Mouse (Mus musculus): ENCODE results near the gene Ppid. TPM values are rescaled to one million over a fixed set of nuclear protein-coding genes. Genes with fewer than 3 reads are reported as not detected.

The Ppid gene
- polyA plus RNA-seq (2017; shearing (Covaris generic)): 100 to 1,000 TPM; 127 to 128 TPM

DNA sequence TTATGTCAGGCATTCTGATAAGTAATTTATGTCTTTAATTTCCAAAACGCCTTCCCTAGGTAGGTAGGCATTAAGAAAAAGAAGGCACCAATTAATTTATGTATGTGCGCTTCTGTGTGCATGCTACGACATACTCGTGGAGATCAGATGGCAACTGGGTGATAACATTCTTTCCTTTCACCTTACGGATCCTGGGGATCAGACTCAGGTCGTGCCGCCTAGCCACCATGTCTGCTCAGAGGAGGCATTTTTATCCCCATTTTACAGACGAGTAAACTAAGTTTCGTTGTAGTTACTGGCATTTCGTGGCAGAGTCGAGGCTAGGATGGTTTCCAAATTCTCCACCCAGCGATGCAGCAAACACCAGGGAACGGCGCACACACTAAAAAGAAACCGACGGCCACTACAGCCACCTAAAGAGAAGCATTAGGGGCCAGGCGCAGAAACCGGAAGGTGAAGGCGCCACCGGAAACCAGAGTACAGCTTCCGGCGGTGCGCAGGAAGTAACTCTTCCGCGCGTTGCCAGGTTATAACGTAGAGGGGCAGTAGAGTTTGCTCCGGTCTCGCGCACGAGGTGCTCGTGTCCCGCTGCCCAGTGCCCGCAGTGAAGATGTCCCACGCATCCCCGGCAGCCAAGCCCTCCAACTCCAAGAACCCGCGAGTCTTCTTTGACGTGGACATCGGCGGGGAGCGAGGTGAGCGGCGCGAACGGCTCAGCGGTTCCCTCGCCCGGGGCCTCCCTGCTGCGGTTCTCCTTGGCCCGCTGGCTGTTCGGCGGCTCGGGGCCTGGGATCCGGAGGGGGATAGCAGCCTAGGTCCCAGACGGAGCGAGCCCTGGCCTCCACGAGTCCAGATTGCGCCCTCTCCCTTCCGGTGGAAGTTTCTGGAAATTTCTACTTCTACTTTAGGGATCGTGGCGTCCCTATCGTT is at the start of gene Ppid:
Gene Ppid, plus strand, starts transcription at position 480 of the 930 bp plus-strand sequence.
- peak; percentile 91 for ATAC-seq

DNA sequence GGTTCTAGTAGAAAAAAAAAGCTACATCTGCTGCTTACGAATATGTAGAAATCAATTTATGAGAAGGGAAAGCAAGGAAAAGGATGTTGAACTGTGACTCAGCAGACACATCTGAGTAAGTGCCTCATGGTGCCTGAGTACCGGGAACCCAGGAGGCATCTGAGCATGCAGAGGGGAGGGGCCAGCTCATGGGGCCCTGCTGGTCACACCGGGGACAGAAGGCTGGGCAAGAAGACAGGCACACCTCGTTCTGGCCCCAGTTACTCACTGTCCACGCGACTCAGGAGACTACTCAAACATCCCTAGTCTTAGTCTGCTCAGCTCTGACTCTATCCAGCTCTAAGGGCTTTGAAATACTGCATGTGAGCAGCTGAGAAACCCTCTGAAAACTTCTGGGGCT is 48.6 kb upstream of the Ppid start:
- no peak for ATAC-seq

DNA sequence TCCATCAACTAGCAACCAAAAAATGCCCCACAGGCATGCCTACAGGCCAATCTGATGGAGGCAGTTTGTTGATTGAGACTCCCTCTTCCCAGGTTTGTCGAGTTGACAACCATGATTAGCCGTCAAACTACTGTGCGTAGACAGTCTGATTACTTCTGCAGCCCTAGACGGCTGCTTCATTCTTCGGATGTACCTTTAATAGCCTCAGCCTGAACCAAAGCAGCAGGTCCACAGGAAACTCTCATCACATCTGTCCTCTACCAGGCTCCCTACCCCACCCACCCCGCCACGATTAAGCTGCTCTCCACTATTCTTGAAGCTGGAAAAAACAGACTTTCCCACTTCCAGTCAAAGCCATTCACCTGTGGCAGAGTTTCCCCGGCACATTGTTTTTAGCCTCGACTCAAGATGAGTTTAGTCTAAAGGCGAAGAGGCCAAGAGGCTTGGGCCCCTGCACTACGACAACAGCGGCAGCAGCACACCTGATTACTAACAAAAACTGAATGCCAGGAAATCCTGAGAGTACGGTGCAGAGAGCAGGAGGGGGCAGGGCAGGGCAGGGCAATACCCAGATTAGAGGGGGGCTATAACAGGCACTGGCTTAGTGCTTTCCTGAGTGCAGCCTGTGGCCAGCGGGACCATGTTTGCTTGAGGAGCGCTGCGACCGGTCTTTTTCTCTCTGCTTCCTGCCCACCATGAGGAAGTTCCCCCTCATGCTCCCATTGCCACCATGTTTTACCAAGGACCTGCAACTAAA is 42.3 kb upstream of the Ppid start:
- ATAC-seq: no peak

- ATAC-seq: no peak
These were observed 41.3 kb upstream of the Ppid start for GRCm38 (mm10) chr3:79549751-79550393.

DNA sequence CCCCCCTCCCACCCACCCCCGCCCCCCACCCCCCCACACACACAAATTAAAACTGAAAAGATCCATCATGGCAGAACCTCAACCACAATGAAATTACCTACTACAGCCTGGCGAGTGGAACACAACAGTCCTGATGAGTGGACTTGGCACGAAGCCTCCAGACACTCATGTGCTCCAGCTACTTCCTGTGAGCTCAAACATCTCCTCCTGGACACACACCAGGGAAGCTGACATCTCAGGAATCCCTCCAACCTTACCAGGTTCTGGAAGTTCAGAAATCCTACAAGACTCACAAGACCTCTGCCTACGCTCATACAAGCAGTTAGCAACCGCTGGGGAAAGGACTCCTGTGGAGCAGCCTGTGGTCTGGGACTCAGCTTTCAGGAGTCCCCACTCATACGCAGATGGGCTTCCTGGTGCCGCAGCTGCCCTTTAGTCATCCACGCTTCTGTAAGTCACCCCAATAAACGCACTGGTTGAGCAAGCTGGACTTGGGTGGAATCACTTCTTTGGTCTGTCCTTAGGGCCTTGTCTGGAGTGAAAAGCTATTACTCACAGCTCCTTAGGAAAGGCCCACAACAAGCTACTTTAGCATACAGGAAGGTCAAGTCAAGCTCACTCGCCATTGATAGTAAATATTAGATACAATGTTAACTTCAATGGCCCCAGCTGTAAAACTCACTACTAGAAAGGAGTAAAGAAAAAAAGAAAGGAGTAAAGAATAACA is 39.2 kb upstream of the Ppid start:
- no peak for ATAC-seq

- no peak for ATAC-seq
These were observed 37.4 kb upstream of the Ppid start for GRCm38 (mm10) chr3:79553779-79554178.

GRCm38 (mm10) chr3:79555061-79555460 is 36.1 kb upstream of the Ppid start:
- no peak for ATAC-seq

DNA sequence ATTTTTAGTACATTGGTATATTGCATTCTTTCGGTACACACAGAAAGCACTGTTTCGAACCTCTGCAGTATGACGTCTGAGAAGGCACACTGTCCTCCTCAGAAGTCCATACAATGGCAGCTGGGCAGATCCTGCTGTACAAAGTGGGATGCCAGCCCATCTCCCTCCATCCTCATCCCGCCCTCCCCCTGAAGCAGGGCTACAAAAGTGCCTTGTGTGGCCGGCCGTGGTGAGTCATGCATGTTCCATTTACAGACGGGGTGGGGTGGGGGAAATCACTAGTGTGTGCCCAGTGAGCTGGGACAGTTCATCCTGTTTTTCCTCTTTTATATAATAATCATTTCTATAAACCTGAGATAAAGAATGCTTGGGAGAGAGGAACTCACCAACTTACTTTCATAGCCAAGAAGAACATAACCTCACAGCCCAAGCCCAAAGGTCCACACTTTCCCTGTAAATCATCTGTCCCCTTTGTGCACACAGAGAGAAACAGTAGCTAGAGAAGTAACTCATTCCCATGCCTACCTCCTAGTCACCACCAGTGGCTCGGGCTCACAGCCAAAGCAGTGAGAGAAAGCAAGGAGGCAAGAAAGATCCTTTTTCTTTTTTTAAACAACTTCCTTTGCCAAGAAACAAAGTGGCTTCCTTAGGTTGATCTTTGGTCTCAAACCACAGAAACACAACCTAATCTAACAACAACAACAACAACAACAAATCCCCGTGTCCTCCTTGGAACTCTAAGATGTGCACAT is 31.9 kb upstream of the Ppid start:
- no peak for ATAC-seq

- no peak for ATAC-seq
These were observed 31.4 kb upstream of the Ppid start for GRCm38 (mm10) chr3:79559773-79560045.

DNA sequence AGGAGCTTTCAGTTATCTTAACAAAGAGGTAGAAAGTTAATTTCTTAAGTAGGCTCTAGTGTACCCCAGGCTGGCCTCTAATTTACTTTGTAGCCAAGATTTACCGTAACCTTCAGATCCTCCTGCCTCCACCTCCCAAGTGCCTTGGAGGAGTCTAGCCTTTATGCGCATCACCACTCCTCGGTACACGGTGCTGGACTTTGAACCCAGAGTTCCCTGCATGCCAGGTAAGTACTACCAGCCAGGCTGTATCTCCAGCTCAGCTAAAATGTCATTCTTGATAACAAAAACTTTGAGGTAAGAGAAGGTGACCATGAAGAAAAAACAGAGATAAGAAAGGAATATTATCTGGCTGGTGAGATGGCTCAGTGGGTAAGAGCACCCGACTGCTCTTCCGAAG is 30.6 kb upstream of the Ppid start:
- no peak for ATAC-seq

DNA sequence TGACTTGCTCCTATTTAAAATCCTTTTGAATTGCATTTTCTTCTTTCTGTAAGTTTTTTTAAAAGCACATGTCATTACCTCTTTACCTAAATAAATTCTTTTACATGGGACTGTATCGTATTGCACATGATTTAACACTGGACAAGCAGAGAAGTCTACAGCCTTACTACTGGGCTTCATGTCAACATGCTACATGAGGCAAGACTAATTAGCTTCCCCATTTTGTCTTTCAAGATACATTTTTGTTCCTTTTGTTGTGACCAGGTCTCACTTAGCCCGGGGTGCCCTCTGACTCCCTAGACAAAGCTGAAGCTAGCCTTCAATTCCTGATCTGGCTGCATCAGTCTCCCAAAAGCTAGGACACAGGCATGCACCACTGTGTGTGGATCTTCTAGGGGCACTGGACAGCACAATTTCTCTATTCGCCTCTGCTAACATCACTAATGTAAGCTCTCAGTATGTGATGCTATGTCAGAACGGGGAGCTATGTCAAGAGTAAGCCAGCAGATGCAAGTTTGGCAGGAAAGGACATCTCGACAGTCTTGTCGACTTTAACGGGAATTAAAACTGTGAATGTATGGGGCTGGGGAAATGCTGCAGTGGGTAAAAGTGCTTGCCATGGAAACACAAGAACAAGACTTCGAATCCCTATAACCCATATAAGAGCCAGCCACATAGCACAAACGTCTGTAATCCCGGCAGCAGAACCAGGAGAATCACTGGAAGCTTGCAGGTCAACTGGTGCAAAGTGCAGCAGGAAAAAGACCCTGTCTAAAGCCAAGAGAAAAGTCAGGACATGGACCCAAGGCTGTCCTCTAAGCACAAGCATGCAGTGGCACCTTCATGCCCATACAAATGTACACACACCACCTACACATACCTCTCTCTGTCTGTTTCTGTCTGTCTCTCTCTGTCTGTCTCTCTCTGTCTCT is 29.1 kb upstream of the Ppid start:
- ATAC-seq: no peak

- ATAC-seq: no peak
These were observed 27.6 kb upstream of the Ppid start for GRCm38 (mm10) chr3:79563511-79563910.

DNA sequence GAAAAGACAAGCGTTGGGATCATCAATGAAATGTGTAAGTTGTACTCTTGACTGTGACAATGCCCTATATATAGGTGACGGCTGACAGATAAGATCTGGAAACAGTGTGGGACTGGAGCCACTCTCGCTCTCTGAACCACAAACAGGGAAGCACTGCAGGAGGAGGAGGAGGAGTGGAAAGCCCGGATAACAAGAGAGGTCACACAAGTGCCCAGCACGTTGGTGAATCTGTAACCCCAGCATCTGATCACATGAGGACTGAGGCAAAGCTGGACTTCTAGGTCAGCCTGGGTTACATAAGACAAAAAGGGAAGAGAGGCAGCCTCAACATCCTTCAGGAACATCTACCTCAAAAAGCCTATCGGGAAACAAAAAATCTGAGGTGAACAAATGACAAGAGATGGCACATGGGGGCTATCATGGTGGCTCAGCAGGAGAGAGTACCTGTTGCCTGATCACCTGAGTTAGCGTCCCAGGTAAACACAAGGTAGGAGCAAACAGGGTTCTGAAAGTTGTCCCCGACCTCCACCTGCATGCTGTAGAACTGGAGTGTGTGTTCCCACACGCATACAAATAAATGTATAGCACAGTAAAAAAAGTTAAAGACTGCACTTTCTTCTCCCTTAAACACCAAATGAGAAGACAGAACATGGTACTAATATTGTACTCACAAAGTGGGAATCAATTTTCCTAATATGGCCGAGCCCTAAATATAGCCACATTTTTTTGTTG is 26.1 kb upstream of the Ppid start:
- ATAC-seq: no peak

DNA sequence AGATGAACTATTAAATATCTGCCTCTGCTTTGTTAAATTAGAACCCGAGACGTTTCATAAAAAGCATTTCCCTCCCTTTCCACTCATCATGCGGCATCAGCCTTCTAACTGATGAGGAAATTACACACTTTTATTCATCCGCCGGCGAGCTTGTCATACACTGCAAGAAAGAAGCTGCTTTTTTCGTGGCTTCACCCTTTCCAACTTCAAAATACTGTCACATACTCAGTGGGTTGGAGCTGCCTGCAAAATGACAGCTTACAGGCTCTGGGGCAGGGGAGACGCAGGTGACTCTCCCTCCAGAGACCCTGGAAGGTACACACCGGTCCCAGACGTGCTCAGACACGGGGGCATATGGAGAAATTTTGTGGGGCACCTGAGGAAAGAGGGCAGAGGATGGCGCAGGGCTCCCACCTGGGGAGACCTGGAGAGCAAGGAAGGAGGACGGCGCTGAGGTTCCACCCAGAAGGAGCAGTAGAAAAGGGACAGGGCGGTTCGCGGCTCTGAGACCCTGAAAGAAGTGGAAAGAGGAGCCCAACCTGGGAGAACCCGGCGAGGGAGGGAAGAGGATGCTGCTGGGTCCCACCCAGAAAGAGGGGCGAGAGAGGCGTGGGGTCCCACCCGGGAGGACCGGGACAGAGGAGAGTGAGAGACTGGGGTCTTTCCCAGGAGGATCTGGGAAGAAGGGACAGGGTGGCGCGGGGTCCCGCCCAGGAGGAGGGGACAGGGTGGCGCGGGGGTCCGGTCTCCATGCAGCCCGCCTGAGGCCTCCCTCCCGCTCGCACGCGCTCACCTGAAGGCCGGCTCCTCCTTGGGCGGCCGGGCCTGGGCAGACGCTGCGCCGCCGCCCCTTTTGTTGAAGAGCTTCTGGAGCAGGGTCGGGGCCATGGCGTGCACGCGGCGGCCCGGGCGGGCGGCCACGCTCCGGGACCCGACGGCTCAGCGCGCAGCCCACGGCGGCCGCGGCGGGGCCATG is 24.1 kb upstream of the Ppid start:
- ATAC-seq: peak; percentile 5

- peak; percentile 80 for ATAC-seq
These were observed 23.3 kb upstream of the Ppid start, which contains the start of gene Fnip2 for GRCm38 (mm10) chr3:79567703-79568362. Gene Fnip2, minus strand, starts transcription at chr3:79567796.

DNA sequence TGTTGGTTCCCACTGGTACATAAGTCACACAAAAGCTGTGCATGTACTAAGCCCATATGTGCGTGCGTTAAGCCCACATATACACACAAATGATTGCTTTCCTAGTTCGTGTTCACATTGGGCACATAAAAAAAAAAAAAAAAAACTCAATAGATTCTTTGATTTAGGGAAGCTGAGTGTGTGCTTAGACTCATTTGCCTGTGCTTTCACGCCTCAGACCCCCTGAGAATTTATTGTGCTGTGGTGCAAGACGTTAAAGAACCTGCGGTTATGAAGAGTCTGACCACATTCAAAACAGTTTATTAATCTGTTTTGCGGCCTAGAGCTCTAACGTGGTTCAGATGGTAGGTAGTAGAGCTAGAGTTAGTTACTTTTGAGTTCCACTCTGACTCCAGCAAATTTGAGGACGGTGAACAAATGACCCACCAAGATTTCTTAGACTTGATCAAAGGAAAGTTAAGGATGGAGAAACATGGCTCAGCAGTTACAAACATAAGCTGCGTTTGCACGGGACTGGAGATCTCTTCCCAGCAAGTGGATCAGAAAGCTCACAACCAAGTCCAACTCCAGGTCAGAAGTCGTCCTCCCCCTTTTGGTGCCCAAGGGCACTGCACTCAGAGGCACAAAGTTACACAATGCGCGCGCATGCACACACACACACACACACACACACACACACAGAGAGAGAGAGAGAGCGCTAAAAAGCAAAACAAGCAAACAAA is 22.4 kb upstream of the Ppid start:
- no peak for ATAC-seq

DNA sequence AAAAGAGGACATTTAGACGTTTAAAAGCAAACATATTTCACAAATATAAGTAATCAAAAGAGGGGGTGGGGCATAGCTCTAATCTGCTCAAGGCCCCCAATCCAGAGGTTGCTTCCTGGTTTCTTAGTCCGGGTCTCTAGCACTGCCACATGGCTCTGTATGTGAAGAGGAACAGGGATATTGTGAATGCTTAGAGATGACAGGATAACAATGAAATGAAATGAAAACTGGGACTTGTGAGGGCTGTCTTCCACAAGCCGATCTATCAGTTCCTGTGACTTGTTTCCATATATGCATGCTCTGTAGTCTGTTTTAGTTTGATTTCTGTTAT is 21.8 kb upstream of the Ppid start:
- no peak for ATAC-seq

DNA sequence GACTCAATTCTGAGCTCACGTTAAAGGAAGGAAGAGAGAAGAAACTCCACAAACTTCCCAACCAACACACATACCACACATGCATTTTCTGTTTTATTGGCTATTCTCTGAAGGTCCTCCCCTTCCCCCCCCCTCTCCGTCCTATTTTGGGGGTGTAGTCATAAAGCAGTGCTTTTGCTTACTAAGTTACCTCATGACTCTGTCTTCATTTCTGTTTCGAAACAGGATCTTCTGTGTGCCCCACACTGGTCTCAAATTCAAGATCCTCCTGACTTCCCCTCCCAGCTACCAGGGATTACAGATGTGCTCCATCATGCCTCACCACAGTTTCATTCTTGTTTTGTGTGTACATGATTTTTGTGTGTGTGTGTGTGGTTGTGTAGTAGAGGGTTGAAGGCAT is 18.7 kb upstream of the Ppid start:
- ATAC-seq: no peak

Measured in CD4-positive, CD25-positive, alpha-beta regulatory T cell, adult 4 months (primary cell).